Mouse (Mus musculus) hindlimb bud, embryonic 11.5 days (tissue): ENCODE results near the gene Ywhah.

ENCODE experiments used
- DNase-seq: peaks from one replicate; pipeline ENCODE4 v3.0.0-alpha.2; 2012; ENCODE audit warnings: low read depth, low spot score; ENCODE audit errors: extremely low spot score

The Ywhah gene

DNA sequence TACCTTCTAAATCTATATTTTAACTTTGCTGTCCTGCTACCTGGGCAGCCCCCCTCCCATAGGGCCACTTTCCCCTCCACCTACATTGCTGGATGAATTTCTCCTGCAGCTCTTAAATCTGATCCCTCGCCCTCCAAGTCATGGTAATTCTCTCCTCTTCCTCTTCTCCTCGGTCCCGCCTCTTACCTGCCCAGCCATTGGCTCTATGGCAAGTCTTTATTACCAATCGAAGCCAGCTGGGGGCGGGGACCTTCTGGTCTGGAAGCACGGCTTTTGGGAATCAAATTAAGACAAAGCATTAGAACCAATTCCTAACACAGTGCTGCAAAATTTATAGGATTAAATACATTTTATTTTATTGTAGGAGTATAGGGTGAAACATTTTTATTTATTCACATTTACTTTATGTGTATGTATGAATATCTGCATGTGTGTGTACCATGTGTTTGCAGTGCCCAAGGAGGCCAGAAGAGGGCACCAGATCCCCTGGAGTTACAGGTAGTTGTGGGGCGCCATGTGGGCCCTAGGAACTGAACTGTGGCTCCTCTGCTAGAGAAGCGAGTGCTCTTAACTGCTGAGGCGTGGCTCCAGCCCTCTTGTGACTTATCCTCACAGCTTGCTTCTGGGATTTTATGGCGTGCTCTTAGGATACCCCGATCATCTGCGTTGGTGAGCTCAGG, 26.2 kb downstream of the Ywhah start:
- DNase-seq, result no peak

DNA sequence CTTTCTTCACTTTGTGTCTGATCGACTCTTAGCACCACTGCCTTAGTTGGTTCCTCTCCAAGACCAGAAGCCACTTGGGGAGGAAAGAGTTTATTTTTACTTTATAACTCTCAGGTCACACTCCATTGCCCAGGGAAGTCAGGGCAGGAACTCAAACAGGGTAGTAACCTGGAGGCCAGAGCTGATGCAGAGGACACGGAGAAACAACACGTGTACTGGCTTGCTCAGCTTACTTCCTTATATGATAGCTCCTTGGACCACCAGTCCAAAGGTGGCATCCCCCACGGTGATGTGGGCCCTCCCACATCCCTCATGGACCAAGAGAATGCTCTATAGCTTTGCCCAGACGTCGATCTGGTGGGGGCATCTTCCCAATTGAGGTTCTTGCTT, 26.7 kb downstream of the Ywhah start:
- no peak for DNase-seq

DNA sequence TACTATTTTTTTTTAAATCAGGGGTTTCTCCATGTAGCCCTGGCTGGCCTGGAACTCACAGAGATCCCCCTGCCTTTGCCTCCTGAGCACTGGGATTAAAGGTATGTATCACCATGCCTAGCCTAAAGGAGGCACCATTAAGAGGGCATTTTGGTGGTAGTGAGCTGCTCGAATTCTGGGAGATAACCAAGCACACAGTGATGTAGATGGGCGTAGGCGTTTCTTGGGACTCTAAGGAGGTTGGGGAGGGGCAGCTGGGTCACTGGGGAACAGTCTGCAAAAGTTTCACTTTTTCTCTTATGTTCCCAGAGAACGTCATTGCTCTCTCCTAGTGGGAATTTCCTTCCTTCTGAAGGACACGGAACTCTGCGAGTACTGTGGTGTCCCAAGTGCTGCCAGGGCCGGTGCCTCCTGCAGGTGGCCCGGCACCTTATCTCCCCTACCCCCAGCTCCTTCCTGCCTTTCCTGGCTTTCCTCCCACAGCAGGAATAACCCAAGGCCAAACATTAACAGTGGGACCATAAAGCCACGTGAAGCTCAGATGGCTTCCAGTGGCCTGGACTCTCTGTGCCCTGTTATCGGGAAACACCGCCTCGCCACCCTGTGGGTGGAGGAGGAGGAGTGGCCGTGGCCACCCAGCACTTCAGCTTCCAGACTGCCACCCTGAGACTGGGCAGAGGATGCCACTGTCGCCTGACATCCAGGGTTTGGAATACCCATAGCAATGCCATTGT, 34.4 kb downstream of the Ywhah start:
- DNase-seq, result no peak

DNA sequence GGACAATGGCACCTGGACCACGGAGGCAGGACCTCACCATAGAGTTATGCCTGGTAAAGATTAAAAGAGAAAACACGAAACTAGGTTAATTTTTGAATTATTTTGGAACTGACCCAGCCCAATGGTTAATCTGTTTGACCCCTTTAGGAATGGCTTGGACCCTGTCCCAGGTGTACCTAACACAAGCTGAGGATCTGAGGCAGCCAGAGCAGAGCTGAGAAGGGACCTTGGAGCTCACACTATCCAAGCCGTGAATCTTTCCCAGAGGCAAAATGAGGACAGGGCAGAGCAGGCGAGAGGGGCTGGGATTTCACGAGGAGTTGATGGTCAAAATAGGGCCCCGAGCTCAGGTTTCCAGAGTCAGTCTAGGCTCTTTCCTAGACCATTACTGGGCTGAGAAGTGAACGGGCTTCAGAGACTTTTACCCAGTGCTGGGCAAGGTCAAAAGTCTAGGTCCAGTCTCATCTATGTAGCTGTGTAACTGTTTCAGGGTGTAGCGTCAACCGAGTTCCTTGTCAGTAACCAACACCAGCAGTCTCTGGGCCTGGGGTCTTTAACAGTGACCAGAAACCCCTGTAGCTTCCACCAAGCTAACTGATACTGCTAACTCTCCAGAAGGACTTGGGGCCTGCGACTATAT, 37.6 kb downstream of the Ywhah start:
- DNase-seq, result no peak

DNA sequence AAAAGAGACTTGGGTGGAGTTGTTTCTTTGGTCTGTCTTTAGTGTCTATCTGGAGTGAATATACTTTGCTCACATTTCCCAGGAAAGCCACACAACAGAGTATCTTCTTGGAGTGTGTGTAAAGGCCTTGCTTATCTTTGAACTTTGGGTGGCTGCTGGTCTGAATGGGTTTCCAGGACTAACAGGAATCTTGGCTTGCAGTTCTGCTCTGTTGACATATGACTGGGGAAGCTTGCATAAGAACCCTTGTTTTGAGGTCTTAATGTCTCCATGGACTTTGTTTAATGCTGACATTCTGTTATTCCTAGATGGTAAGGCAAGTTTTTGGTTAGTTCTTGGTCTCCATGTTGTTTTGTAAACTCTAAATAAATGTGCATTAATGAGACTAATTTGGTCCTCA, 51.5 kb downstream of the Ywhah start:
- DNase-seq, result no peak

DNA sequence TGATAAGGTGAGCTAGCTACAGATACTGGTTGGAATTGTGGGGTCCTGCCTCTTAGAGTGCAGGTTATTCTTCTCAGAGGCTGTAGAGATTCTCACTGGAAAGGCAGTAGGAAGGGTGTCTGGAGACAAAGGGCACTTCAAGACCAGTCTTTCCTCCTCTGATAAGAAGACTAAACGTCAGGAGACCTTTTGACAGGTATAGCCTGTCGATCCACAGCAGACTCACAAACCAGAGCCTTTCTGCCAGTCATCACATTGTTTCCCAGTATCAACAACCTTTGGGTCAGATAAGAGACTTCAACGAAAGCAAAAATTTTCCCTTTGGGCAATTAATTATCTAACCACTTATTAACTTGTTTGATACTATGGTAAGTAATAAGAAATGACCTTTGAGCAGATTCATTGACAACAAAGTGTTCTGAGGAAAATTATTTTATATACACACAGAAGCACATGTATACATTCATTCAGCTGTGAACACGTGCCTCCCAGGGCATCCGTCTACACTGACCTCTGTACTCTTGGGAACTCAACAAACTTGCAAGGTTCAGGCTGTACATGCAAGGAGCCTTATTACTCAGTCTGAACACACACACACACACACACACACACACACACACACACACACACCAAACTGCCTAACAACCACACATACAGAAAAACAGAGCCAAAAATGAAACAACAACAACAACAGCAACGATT, 58.0 kb downstream of the Ywhah start:
- DNase-seq, result no peak
